Comparison of ENCODE assay signal across 8 mouse cellular contexts in genomic region chr2:31297602-31298268, GRCm38 (mm10). TPM values are rescaled to one million over a fixed set of nuclear protein-coding genes. Genes with fewer than 3 reads are reported as not detected.
A peak's percentile ranks its signal among the peaks of the same experiment; 100 is the strongest.
DNase-seq lines count a peak whose midpoint lies in the region; ATAC-seq and TF ChIP-seq lines count a peak whose summit lies in the region.

No protein-coding gene starts in this region.

- H3K9me3 ChIP-seq in forebrain, embryonic 10.5 days: no peaks in the 10 kb centered on the region
- no peaks in the 10 kb centered on the region for H3K9me3 ChIP-seq in lung, postnatal 0 days (ENCODE audit: low read length)

- TF ChIP-seq POLR2A in bone marrow macrophage, adult 2 months (IDR thresholded peaks at IDR 0.05; ENCODE audit: borderline replicate concordance, low read depth, low read length): no peak

- H3K4me3 ChIP-seq in bone marrow macrophage, adult 2 months (ENCODE audit: insufficient read depth, low read length): peak overlapping the region; percentile 50
- peak overlapping the region; percentile 56 for H3K4me3 ChIP-seq in forebrain, embryonic 10.5 days
- peak overlapping the region; percentile 40 for H3K4me3 ChIP-seq in lung, postnatal 0 days (ENCODE audit: low read depth, low read length)

- no peak overlapping the region for H3K27ac ChIP-seq in bone marrow macrophage, adult 2 months (ENCODE audit: insufficient read depth, low read depth, low read length)
- H3K27ac ChIP-seq in forebrain, embryonic 10.5 days: peak overlapping the region; percentile 79
- H3K27ac ChIP-seq in lung, postnatal 0 days (ENCODE audit: low read length): no peak overlapping the region

- peaks cover 17% of the 10 kb centered on the region for H3K36me3 ChIP-seq in forebrain, embryonic 10.5 days (replicated peaks)
- H3K36me3 ChIP-seq in lung, postnatal 0 days (ENCODE audit: insufficient read depth, low read length): no peaks in the 10 kb centered on the region

- TF ChIP-seq CTCF in bone marrow macrophage, adult 2 months (IDR thresholded peaks at IDR 0.05; ENCODE audit: low read depth, low read length): no peak
- no peak for TF ChIP-seq CTCF in lung, postnatal 0 days (IDR thresholded peaks at IDR 0.05)

- WGBS in forebrain, embryonic 10.5 days: 4% methylated on average over 17 of the region's 17 CpGs
- WGBS in lung, postnatal 0 days: 6% methylated on average over 17 of the region's 17 CpGs

- intact Hi-C loops in heart, postnatal 10 days (cut with DNase I): loop anchor here (5.0 kb wide), 1 partner anchor 85 kb away; no protein-coding TSS in a partner anchor

- no peak overlapping the region; the same call in 1 of the 2 replicates for H3K9ac ChIP-seq in lung, postnatal 0 days (replicated peaks; ENCODE audit: low read depth)

- peaks cover 4% of the 10 kb centered on the region for H3K4me1 ChIP-seq in bone marrow macrophage, adult 2 months (ENCODE audit: control insufficient read depth, insufficient read depth, low read length)
- H3K4me1 ChIP-seq in forebrain, embryonic 10.5 days: peaks cover 16% of the 10 kb centered on the region
- H3K4me1 ChIP-seq in lung, postnatal 0 days (ENCODE audit: insufficient read depth, low read depth, low read length): 0 out of 2 replicates have a peak, but pooled peaks cover 6% of the 10 kb centered on the region

- peak overlapping the region; percentile 57 for H3K4me2 ChIP-seq in lung, postnatal 0 days (replicated peaks; ENCODE audit: low read depth, low read length)

- no peak for TF ChIP-seq EP300 in lung, postnatal 0 days (IDR thresholded peaks at IDR 0.05)

- no peaks in the 10 kb centered on the region for H3K27me3 ChIP-seq in forebrain, embryonic 10.5 days (ENCODE audit: poor library complexity, severe bottlenecking)
- no peaks in the 10 kb centered on the region for H3K27me3 ChIP-seq in lung, postnatal 0 days (replicated peaks; ENCODE audit: insufficient read depth, low read length)

- ATAC-seq in lung, postnatal 0 days: peak; percentile 91

- peak; percentile 55 to 81 for DNase-seq in adrenal gland, adult (ENCODE audit: inconsistent age in 2 of 2, low spot score in 1 of 2)
- DNase-seq in adrenal gland, postnatal 4 days (ENCODE audit: low spot score in 2 of 2): no peak
- peak; percentile 70 for DNase-seq in forebrain, embryonic 10.5 days (ENCODE audit: extremely low spot score, low spot score)
- peak; percentile 73 to 75 for DNase-seq in heart, postnatal 10 days
- DNase-seq in kidney, postnatal 25 days: peak; percentile 63 to 73
- DNase-seq in lung, postnatal 0 days (ENCODE audit: low spot score): peak; percentile 77
- peak; percentile 36 for DNase-seq in ovary, postnatal 36 days (ENCODE audit: low spot score)

RNA-seq across cellular contexts. Expression of gene Hmcn2, which starts 16.5 kb away (rescaled TPM):
- 1 to 10 TPM; 2.7 TPM for total RNA-seq in adrenal gland, postnatal 4 days (2021)
- polyA plus RNA-seq in bone marrow macrophage, adult 2 months (2012; ENCODE audit: insufficient read depth, insufficient read length, missing spikeins): not detected in 2 replicates
- polyA plus RNA-seq in forebrain, embryonic 10.5 days (2016; fragmentation: Nextera tagmentation; extraction: Ambion mirVana): 0.22 TPM in 1 of 2 replicates, not detected in the other
- 10 to 100 TPM; 23.4 to 24.3 TPM for total RNA-seq in heart, postnatal 10 days (2021)
- polyA plus RNA-seq in lung, postnatal 0 days (2015; fragmentation: Nextera tagmentation; extraction: Ambion mirVana): 1.1 and 1.3 TPM in 2 replicates

RNA-seq across cellular contexts. Expression of gene Ncs1, which starts 52.1 kb away (rescaled TPM):
- total RNA-seq in adrenal gland, postnatal 4 days (2021): 10 to 100 TPM in 1 of 2 experiments, 1 to 10 TPM in 1; 8.0 to 15.4 TPM
- 1.3 and 2.5 TPM in 2 replicates for polyA plus RNA-seq in bone marrow macrophage, adult 2 months (2012; ENCODE audit: insufficient read depth, insufficient read length, missing spikeins)
- polyA plus RNA-seq in forebrain, embryonic 10.5 days (2016; fragmentation: Nextera tagmentation; extraction: Ambion mirVana): 43.3 and 47.8 TPM in 2 replicates
- 10 to 100 TPM; 10.8 to 17.1 TPM for total RNA-seq in heart, postnatal 10 days (2021)
- polyA plus RNA-seq in lung, postnatal 0 days (2015; fragmentation: Nextera tagmentation; extraction: Ambion mirVana): 3.8 and 4.7 TPM in 2 replicates

Comparison
In these comparisons a context has a peak if more than half of its experiments do, and no peak if none do; other contexts are left out.
1. DNase-seq: peak in adrenal gland, adult (2 of 2), forebrain, embryonic 10.5 days (single experiment), heart, postnatal 10 days (2 of 2), kidney, postnatal 25 days (2 of 2), lung, postnatal 0 days (single experiment) and ovary, postnatal 36 days (single experiment); none in adrenal gland, postnatal 4 days (0 of 2).
2. Peak in every context shown above with its lines, with median percentiles within 50 percentile points of each other: H3K4me3 ChIP-seq.